Mouse (Mus musculus): ENCODE results near the gene Usf1. TPM values are rescaled to one million over a fixed set of nuclear protein-coding genes. Genes with fewer than 3 reads are reported as not detected.

Usf1 gene
- total and polyA plus RNA-seq, 2 experiments from 2014 or later, result 48.8 to 82.0 TPM

GRCm38 (mm10) chr1:171459791-171460190 is 48.7 kb downstream of the Usf1 start:
- Histone ChIP-seq H3K4me3 (ENCODE audit: low read depth, low read length) (no peak overlapping the region), H3K4me2 (ENCODE audit: low read depth, low read length) (no peak overlapping the region), H3K27ac (ENCODE audit: low read depth) (no peak overlapping the region), H3K36me3 (replicated peaks; ENCODE audit: control insufficient read depth, insufficient read depth, low read length) (peaks cover 39% of the 10 kb centered on the region), H3K27me3 (ENCODE audit: control insufficient read depth, insufficient read depth, low read length) (no peaks in the 10 kb centered on the region), H3K9me3 (replicated peaks; ENCODE audit: control insufficient read depth, low read length) (no peaks in the 10 kb centered on the region), H3K4me1 (ENCODE audit: control insufficient read depth, insufficient read depth) (peaks cover 10% of the 10 kb centered on the region), H3K9ac (replicated peaks; ENCODE audit: low read depth, low read length) (no peak overlapping the region)
- TF ChIP-seq EP300 (IDR thresholded peaks at IDR 0.05; ENCODE audit: low read depth) (no peak), CTCF (IDR thresholded peaks at IDR 0.05; ENCODE audit: low read depth) (no peak)
- WGBS, result 48% methylated on average over 5 of the region's 5 CpGs
- DNase-seq (ENCODE audit: low spot score), result no peak
- ATAC-seq (ENCODE audit: insufficient read depth, low read depth), result no peak

DNA sequence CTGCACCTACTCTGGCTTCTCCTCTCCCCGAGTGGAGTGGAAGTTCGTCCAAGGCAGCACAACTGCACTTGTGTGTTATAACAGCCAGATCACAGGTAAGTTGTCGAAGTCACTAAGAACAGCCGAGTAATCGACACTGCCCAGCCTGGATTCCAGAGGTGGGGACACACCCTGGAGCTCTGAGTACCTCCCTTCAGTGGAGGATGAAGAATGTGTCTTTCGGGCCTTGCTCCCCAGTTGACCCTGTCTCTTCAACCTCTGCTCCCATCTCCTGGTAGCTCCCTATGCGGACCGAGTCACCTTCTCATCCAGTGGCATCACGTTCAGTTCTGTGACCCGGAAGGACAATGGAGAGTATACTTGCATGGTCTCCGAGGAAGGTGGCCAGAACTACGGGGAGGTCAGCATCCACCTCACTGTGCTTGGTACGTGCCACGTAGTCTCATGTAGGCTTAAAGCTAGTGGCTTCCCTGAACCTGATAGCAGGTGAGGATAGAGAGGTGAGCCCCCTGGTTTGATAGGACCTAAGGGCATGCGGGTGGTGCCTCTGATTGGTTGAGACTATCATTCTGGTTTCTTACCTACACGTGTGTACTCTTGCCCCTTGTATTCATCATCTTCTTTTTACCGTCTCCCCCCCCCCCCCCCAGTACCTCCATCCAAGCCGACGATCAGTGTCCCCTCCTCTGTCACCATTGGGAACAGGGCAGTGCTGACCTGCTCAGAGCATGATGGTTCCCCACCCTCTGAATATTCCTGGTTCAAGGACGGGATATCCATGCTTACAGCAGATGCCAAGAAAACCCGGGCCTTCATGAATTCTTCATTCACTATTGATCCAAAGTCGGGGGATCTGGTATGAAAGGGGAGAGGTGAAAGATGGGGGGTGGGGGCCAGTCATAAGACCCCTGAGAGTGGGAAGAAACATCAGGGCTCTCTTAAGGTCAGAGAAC is 49.7 kb downstream of the Usf1 start:
- Histone ChIP-seq H3K36me3 (replicated peaks; ENCODE audit: control insufficient read depth, insufficient read depth, low read length) (peaks cover 39% of the 10 kb centered on the region), H3K27ac (ENCODE audit: low read depth) (no peak overlapping the region), H3K4me3 (ENCODE audit: low read depth, low read length) (no peak overlapping the region), H3K9ac (replicated peaks; ENCODE audit: low read depth, low read length) (no peak overlapping the region), H3K9me3 (replicated peaks; ENCODE audit: control insufficient read depth, low read length) (no peaks in the 10 kb centered on the region), H3K4me2 (ENCODE audit: low read depth, low read length) (no peak overlapping the region), H3K4me1 (ENCODE audit: control insufficient read depth, insufficient read depth) (peaks cover 10% of the 10 kb centered on the region), H3K27me3 (ENCODE audit: control insufficient read depth, insufficient read depth, low read length) (no peaks in the 10 kb centered on the region)
- no peak for DNase-seq (ENCODE audit: low spot score)
- TF ChIP-seq EP300 (IDR thresholded peaks at IDR 0.05; ENCODE audit: low read depth), result no peak
- TF ChIP-seq CTCF (IDR thresholded peaks at IDR 0.05; ENCODE audit: low read depth), result no peak
- ATAC-seq (ENCODE audit: insufficient read depth, low read depth), result no peak
- 88% methylated on average over 21 of the region's 22 CpGs for WGBS

- Histone ChIP-seq H3K27me3 (ENCODE audit: control insufficient read depth, insufficient read depth, low read length) (no peaks in the 10 kb centered on the region), H3K4me3 (ENCODE audit: low read depth, low read length) (no peak overlapping the region), H3K9ac (replicated peaks; ENCODE audit: low read depth, low read length) (no peak overlapping the region), H3K27ac (ENCODE audit: low read depth) (no peak overlapping the region), H3K4me2 (ENCODE audit: low read depth, low read length) (no peak overlapping the region), H3K36me3 (replicated peaks; ENCODE audit: control insufficient read depth, insufficient read depth, low read length) (peaks cover 39% of the 10 kb centered on the region), H3K9me3 (replicated peaks; ENCODE audit: control insufficient read depth, low read length) (no peaks in the 10 kb centered on the region), H3K4me1 (ENCODE audit: control insufficient read depth, insufficient read depth) (peaks cover 10% of the 10 kb centered on the region)
- WGBS, result 88% methylated on average over 3 of the region's 3 CpGs
- ATAC-seq (ENCODE audit: insufficient read depth, low read depth) (no peak), DNase-seq (ENCODE audit: low spot score) (no peak)
- TF ChIP-seq EP300 (IDR thresholded peaks at IDR 0.05; ENCODE audit: low read depth) (no peak), CTCF (IDR thresholded peaks at IDR 0.05; ENCODE audit: low read depth) (no peak)
These were observed 52.0 kb downstream of the Usf1 start for GRCm38 (mm10) chr1:171463133-171463532.

- peaks cover 10% of the 10 kb centered on the region for H3K4me1 ChIP-seq (ENCODE audit: control insufficient read depth, insufficient read depth)
- WGBS, result 91% methylated on average over 5 of the region's 5 CpGs
- no peak overlapping the region for H3K4me2 ChIP-seq (ENCODE audit: low read depth, low read length)
- H3K27ac ChIP-seq (ENCODE audit: low read depth), result no peak overlapping the region
- DNase-seq (ENCODE audit: low spot score), result no peak
- H3K36me3 ChIP-seq (replicated peaks; ENCODE audit: control insufficient read depth, insufficient read depth, low read length), result peaks cover 33% of the 10 kb centered on the region
- no peak overlapping the region for H3K4me3 ChIP-seq (ENCODE audit: low read depth, low read length)
- TF ChIP-seq EP300 (IDR thresholded peaks at IDR 0.05; ENCODE audit: low read depth) (no peak), CTCF (IDR thresholded peaks at IDR 0.05; ENCODE audit: low read depth) (no peak)
- no peaks in the 10 kb centered on the region for H3K27me3 ChIP-seq (ENCODE audit: control insufficient read depth, insufficient read depth, low read length)
- H3K9ac ChIP-seq (replicated peaks; ENCODE audit: low read depth, low read length), result no peak overlapping the region
- H3K9me3 ChIP-seq (replicated peaks; ENCODE audit: control insufficient read depth, low read length), result no peaks in the 10 kb centered on the region
- ATAC-seq (ENCODE audit: insufficient read depth, low read depth), result no peak
These were observed 54.8 kb downstream of the Usf1 start for GRCm38 (mm10) chr1:171465749-171466412.

GRCm38 (mm10) chr1:171466565-171466964 is 55.5 kb downstream of the Usf1 start:
- DNase-seq (ENCODE audit: low spot score), result no peak
- Histone ChIP-seq H3K36me3 (replicated peaks; ENCODE audit: control insufficient read depth, insufficient read depth, low read length) (peaks cover 26% of the 10 kb centered on the region), H3K27ac (ENCODE audit: low read depth) (no peak overlapping the region), H3K4me1 (ENCODE audit: control insufficient read depth, insufficient read depth) (peaks cover 10% of the 10 kb centered on the region), H3K4me3 (ENCODE audit: low read depth, low read length) (no peak overlapping the region), H3K9ac (replicated peaks; ENCODE audit: low read depth, low read length) (no peak overlapping the region), H3K4me2 (ENCODE audit: low read depth, low read length) (no peak overlapping the region), H3K27me3 (ENCODE audit: control insufficient read depth, insufficient read depth, low read length) (no peaks in the 10 kb centered on the region), H3K9me3 (replicated peaks; ENCODE audit: control insufficient read depth, low read length) (no peaks in the 10 kb centered on the region)
- TF ChIP-seq EP300 (IDR thresholded peaks at IDR 0.05; ENCODE audit: low read depth), result no peak
- TF ChIP-seq CTCF (IDR thresholded peaks at IDR 0.05; ENCODE audit: low read depth), result no peak
- ATAC-seq (ENCODE audit: insufficient read depth, low read depth), result no peak
- WGBS, result 74% methylated on average over 4 of the region's 4 CpGs

Other genes starting within 250 kb of the Usf1 start
- 40.2 and 48.7 TPM in 2 replicates for gene Pcp4l1, start 215.0 kb upstream of the Usf1 start, total RNA-seq (2014; rRNA removed; ENCODE audit: low replicate concordance)
- 161 and 164 TPM in 2 replicates for gene Pcp4l1, start 215.0 kb upstream of the Usf1 start, polyA plus RNA-seq (2015; fragmentation: Nextera tagmentation; extraction: Ambion mirVana)
- gene Nr1i3, start 197.3 kb upstream of the Usf1 start, total RNA-seq (2014; rRNA removed; ENCODE audit: low replicate concordance), result not detected in 2 replicates
- 0.27 and 0.30 TPM in 2 replicates for gene Nr1i3, start 197.3 kb upstream of the Usf1 start, polyA plus RNA-seq (2015; fragmentation: Nextera tagmentation; extraction: Ambion mirVana)
- 82.0 and 97.7 TPM in 2 replicates for gene Tomm40l, start 188.8 kb upstream of the Usf1 start, total RNA-seq (2014; rRNA removed; ENCODE audit: low replicate concordance)
- 56.0 and 64.6 TPM in 2 replicates for gene Tomm40l, start 188.8 kb upstream of the Usf1 start, polyA plus RNA-seq (2015; fragmentation: Nextera tagmentation; extraction: Ambion mirVana)
- gene Apoa2, start 186.3 kb upstream of the Usf1 start, total RNA-seq (2014; rRNA removed; ENCODE audit: low replicate concordance), result 14.5 TPM in 1 of 2 replicates, not detected in the other
- gene Apoa2, start 186.3 kb upstream of the Usf1 start, polyA plus RNA-seq (2015; fragmentation: Nextera tagmentation; extraction: Ambion mirVana), result 4.0 and 4.5 TPM in 2 replicates
- gene Fcer1g, start 176.9 kb upstream of the Usf1 start, total RNA-seq (2014; rRNA removed; ENCODE audit: low replicate concordance), result 22.7 and 60.5 TPM in 2 replicates
- 24.6 TPM in 2 replicates for gene Fcer1g, start 176.9 kb upstream of the Usf1 start, polyA plus RNA-seq (2015; fragmentation: Nextera tagmentation; extraction: Ambion mirVana)
- 4.1 and 5.5 TPM in 2 replicates for gene Adamts4, start 160.9 kb upstream of the Usf1 start, total RNA-seq (2014; rRNA removed; ENCODE audit: low replicate concordance)
- 3.8 and 3.9 TPM in 2 replicates for gene Adamts4, start 160.9 kb upstream of the Usf1 start, polyA plus RNA-seq (2015; fragmentation: Nextera tagmentation; extraction: Ambion mirVana)
- 962 and 1,127 TPM in 2 replicates for gene Ndufs2, start 159.9 kb upstream of the Usf1 start, total RNA-seq (2014; rRNA removed; ENCODE audit: low replicate concordance)
- gene Ndufs2, start 159.9 kb upstream of the Usf1 start, polyA plus RNA-seq (2015; fragmentation: Nextera tagmentation; extraction: Ambion mirVana), result 998 and 1,009 TPM in 2 replicates
- gene B4galt3, start 141.0 kb upstream of the Usf1 start, total RNA-seq (2014; rRNA removed; ENCODE audit: low replicate concordance), result 28.9 and 55.0 TPM in 2 replicates
- 32.6 and 34.3 TPM in 2 replicates for gene B4galt3, start 141.0 kb upstream of the Usf1 start, polyA plus RNA-seq (2015; fragmentation: Nextera tagmentation; extraction: Ambion mirVana)
- gene Ppox, start 130.1 kb upstream of the Usf1 start, total RNA-seq (2014; rRNA removed; ENCODE audit: low replicate concordance), result 32.7 and 52.4 TPM in 2 replicates
- 24.3 and 24.6 TPM in 2 replicates for gene Ppox, start 130.1 kb upstream of the Usf1 start, polyA plus RNA-seq (2015; fragmentation: Nextera tagmentation; extraction: Ambion mirVana)
- gene Usp21, start 123.3 kb upstream of the Usf1 start, total RNA-seq (2014; rRNA removed; ENCODE audit: low replicate concordance), result 20.0 and 27.3 TPM in 2 replicates
- 30.6 and 32.3 TPM in 2 replicates for gene Usp21, start 123.3 kb upstream of the Usf1 start, polyA plus RNA-seq (2015; fragmentation: Nextera tagmentation; extraction: Ambion mirVana)
- gene Ufc1, start 116.3 kb upstream of the Usf1 start, total RNA-seq (2014; rRNA removed; ENCODE audit: low replicate concordance), result 74.9 and 140 TPM in 2 replicates
- 109 and 113 TPM in 2 replicates for gene Ufc1, start 116.3 kb upstream of the Usf1 start, polyA plus RNA-seq (2015; fragmentation: Nextera tagmentation; extraction: Ambion mirVana)
- 20.8 and 27.1 TPM in 2 replicates for gene Dedd, start 82.2 kb upstream of the Usf1 start, total RNA-seq (2014; rRNA removed; ENCODE audit: low replicate concordance)
- gene Dedd, start 82.2 kb upstream of the Usf1 start, polyA plus RNA-seq (2015; fragmentation: Nextera tagmentation; extraction: Ambion mirVana), result 30.0 and 31.7 TPM in 2 replicates
- 39.6 and 41.5 TPM in 2 replicates for gene Nit1, start 65.7 kb upstream of the Usf1 start, total RNA-seq (2014; rRNA removed; ENCODE audit: low replicate concordance)
- gene Nit1, start 65.7 kb upstream of the Usf1 start, polyA plus RNA-seq (2015; fragmentation: Nextera tagmentation; extraction: Ambion mirVana), result 31.4 and 35.2 TPM in 2 replicates
- 9.3 and 9.7 TPM in 2 replicates for gene Pfdn2, start 65.6 kb upstream of the Usf1 start, total RNA-seq (2014; rRNA removed; ENCODE audit: low replicate concordance)
- 81.8 and 94.7 TPM in 2 replicates for gene Pfdn2, start 65.6 kb upstream of the Usf1 start, polyA plus RNA-seq (2015; fragmentation: Nextera tagmentation; extraction: Ambion mirVana)
- gene Klhdc9, start 50.5 kb upstream of the Usf1 start, total RNA-seq (2014; rRNA removed; ENCODE audit: low replicate concordance), result 0.19 and 3.2 TPM in 2 replicates
- gene Klhdc9, start 50.5 kb upstream of the Usf1 start, polyA plus RNA-seq (2015; fragmentation: Nextera tagmentation; extraction: Ambion mirVana), result 1.1 TPM in 2 replicates
- gene Nectin4, start 41.2 kb upstream of the Usf1 start, total RNA-seq (2014; rRNA removed; ENCODE audit: low replicate concordance), result 2.7 TPM in 1 of 2 replicates, not detected in the other
- 0.07 and 0.14 TPM in 2 replicates for gene Nectin4, start 41.2 kb upstream of the Usf1 start, polyA plus RNA-seq (2015; fragmentation: Nextera tagmentation; extraction: Ambion mirVana)
- gene Arhgap30, start 22.4 kb upstream of the Usf1 start, total RNA-seq (2014; rRNA removed; ENCODE audit: low replicate concordance), result 1.6 and 3.4 TPM in 2 replicates
- gene Arhgap30, start 22.4 kb upstream of the Usf1 start, polyA plus RNA-seq (2015; fragmentation: Nextera tagmentation; extraction: Ambion mirVana), result 0.52 and 0.79 TPM in 2 replicates
- gene Tstd1, start 7.6 kb downstream of the Usf1 start, total RNA-seq (2014; rRNA removed; ENCODE audit: low replicate concordance), result not detected in 2 replicates
- 1.1 and 2.5 TPM in 2 replicates for gene Tstd1, start 7.6 kb downstream of the Usf1 start, polyA plus RNA-seq (2015; fragmentation: Nextera tagmentation; extraction: Ambion mirVana)
- gene F11r, start 26.2 kb downstream of the Usf1 start, total RNA-seq (2014; rRNA removed; ENCODE audit: low replicate concordance), result 45.6 and 75.5 TPM in 2 replicates
- gene F11r, start 26.2 kb downstream of the Usf1 start, polyA plus RNA-seq (2015; fragmentation: Nextera tagmentation; extraction: Ambion mirVana), result 75.8 and 78.3 TPM in 2 replicates
- gene Alyref2, start 92.2 kb downstream of the Usf1 start, total RNA-seq (2014; rRNA removed; ENCODE audit: low replicate concordance), result 8.0 and 10.0 TPM in 2 replicates
- 13.5 and 14.6 TPM in 2 replicates for gene Alyref2, start 92.2 kb downstream of the Usf1 start, polyA plus RNA-seq (2015; fragmentation: Nextera tagmentation; extraction: Ambion mirVana)
- not detected in 2 replicates for gene Itln1, start 124.0 kb downstream of the Usf1 start, total RNA-seq (2014; rRNA removed; ENCODE audit: low replicate concordance)
- not detected in 2 replicates for gene Itln1, start 124.0 kb downstream of the Usf1 start, polyA plus RNA-seq (2015; fragmentation: Nextera tagmentation; extraction: Ambion mirVana)
- gene Cd244a, start 147.9 kb downstream of the Usf1 start, total RNA-seq (2014; rRNA removed; ENCODE audit: low replicate concordance), result 1.0 and 4.0 TPM in 2 replicates
- gene Cd244a, start 147.9 kb downstream of the Usf1 start, polyA plus RNA-seq (2015; fragmentation: Nextera tagmentation; extraction: Ambion mirVana), result 0.16 and 0.33 TPM in 2 replicates
- gene Ly9, start 196.1 kb downstream of the Usf1 start, total RNA-seq (2014; rRNA removed; ENCODE audit: low replicate concordance), result 0.31 TPM in 1 of 2 replicates, not detected in the other
- 0.18 and 0.21 TPM in 2 replicates for gene Ly9, start 196.1 kb downstream of the Usf1 start, polyA plus RNA-seq (2015; fragmentation: Nextera tagmentation; extraction: Ambion mirVana)
- gene Slamf7, start 241.7 kb downstream of the Usf1 start, total RNA-seq (2014; rRNA removed; ENCODE audit: low replicate concordance), result not detected in 2 replicates
- 0.12 and 0.14 TPM in 2 replicates for gene Slamf7, start 241.7 kb downstream of the Usf1 start, polyA plus RNA-seq (2015; fragmentation: Nextera tagmentation; extraction: Ambion mirVana)